Mouse (Mus musculus): ENCODE results near the gene Ncmap. TPM values are rescaled to one million over a fixed set of nuclear protein-coding genes. Genes with fewer than 3 reads are reported as not detected.

The Ncmap gene
- polyA plus RNA-seq, 1 experiment from 2014 or later, result 0.75 TPM

GRCm38 (mm10) chr4:135396303-135396702 lies 1.7 kb downstream of the Ncmap start:
- 90% methylated on average over 5 of the region's 5 CpGs for WGBS
- peaks cover 50% of the 10 kb centered on the region for H3K27me3 ChIP-seq

GRCm38 (mm10) chr4:135395375-135395774 lies 2.7 kb downstream of the Ncmap start:
- no peaks in the 10 kb centered on the region for H3K36me3 ChIP-seq
- no peak for ATAC-seq (ENCODE audit: low FRiP score)
- H3K4me2 ChIP-seq, result no peak overlapping the region
- H3K4me1 ChIP-seq (replicated peaks), result peaks cover 13% of the 10 kb centered on the region
- WGBS, result 89% methylated on average over 4 of the region's 4 CpGs
- H3K4me3 ChIP-seq, result no peak overlapping the region
- no peaks in the 10 kb centered on the region for H3K9me3 ChIP-seq
- peaks cover 49% of the 10 kb centered on the region for H3K27me3 ChIP-seq
- no peak overlapping the region for H3K27ac ChIP-seq
- H3K9ac ChIP-seq, result no peak overlapping the region

More at GRCm38 (mm10) chr4:135396303-135396702, 1.7 kb downstream of the Ncmap start:
- no peak overlapping the region for H3K4me3 ChIP-seq
- H3K36me3 ChIP-seq, result no peaks in the 10 kb centered on the region
- H3K4me1 ChIP-seq (replicated peaks), result peaks cover 13% of the 10 kb centered on the region
- ATAC-seq (ENCODE audit: low FRiP score), result no peak
- no peaks in the 10 kb centered on the region for H3K9me3 ChIP-seq
- H3K4me2 ChIP-seq, result no peak overlapping the region
- H3K27ac ChIP-seq, result no peak overlapping the region
- H3K9ac ChIP-seq, result no peak overlapping the region

DNA sequence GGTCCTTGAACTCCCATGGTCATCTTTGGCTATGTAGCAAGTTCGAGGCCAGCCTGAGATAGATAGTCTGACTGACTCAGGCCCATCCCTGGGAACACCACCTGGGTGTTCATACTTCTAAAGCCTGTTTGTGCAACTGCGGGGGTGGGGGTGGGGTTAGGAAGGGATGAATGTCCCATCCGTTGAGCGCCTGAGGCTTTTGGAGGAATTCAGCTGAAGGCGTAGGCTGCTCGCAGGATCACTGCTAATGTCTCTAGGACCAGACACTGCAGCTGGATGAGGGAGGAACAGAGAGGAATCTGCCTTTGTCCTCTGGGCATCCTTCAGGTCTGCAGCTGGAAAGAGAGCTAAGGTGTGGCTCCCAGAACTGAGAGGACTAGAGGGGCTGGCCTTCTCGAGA lies 3.4 kb downstream of the Ncmap start:
- no peaks in the 10 kb centered on the region for H3K9me3 ChIP-seq
- H3K9ac ChIP-seq, result no peak overlapping the region
- no peak overlapping the region for H3K4me2 ChIP-seq
- no peak overlapping the region for H3K4me3 ChIP-seq
- H3K36me3 ChIP-seq, result no peaks in the 10 kb centered on the region
- WGBS, result 85% methylated on average over 7 of the region's 7 CpGs
- no peak overlapping the region for H3K27ac ChIP-seq
- no peak for ATAC-seq (ENCODE audit: low FRiP score)
- H3K27me3 ChIP-seq, result peaks cover 47% of the 10 kb centered on the region
- H3K4me1 ChIP-seq (replicated peaks), result peaks cover 13% of the 10 kb centered on the region

- Histone ChIP-seq H3K36me3 (no peaks in the 10 kb centered on the region), H3K9ac (no peak overlapping the region), H3K27ac (no peak overlapping the region), H3K9me3 (no peaks in the 10 kb centered on the region), H3K4me2 (no peak overlapping the region), H3K27me3 (peaks cover 35% of the 10 kb centered on the region), H3K4me3 (no peak overlapping the region), H3K4me1 (replicated peaks) (peaks cover 10% of the 10 kb centered on the region)
- 81% methylated on average over 6 of the region's 6 CpGs for WGBS
- ATAC-seq (ENCODE audit: low FRiP score), result no peak
Measured at GRCm38 (mm10) chr4:135393381-135393780, 4.6 kb downstream of the Ncmap start.

GRCm38 (mm10) chr4:135392801-135393200 lies 5.2 kb downstream of the Ncmap start:
- Histone ChIP-seq H3K27me3 (peaks cover 29% of the 10 kb centered on the region), H3K36me3 (no peaks in the 10 kb centered on the region), H3K4me3 (no peak overlapping the region), H3K9me3 (no peaks in the 10 kb centered on the region), H3K27ac (no peak overlapping the region), H3K4me1 (replicated peaks) (peaks cover 5% of the 10 kb centered on the region), H3K9ac (no peak overlapping the region), H3K4me2 (no peak overlapping the region)
- 91% methylated on average over 3 of the region's 3 CpGs for WGBS
- ATAC-seq (ENCODE audit: low FRiP score), result no peak

- 65% methylated on average over 6 of the region's 6 CpGs for WGBS
- no peak for ATAC-seq (ENCODE audit: low FRiP score)
- H3K4me3 ChIP-seq, result no peak overlapping the region
Measured at GRCm38 (mm10) chr4:135391014-135391413, 7.0 kb downstream of the Ncmap start.

GRCm38 (mm10) chr4:135385614-135386013 lies 12.4 kb downstream of the Ncmap start:
- WGBS, result 57% methylated on average over 10 of the region's 10 CpGs
- no peaks in the 10 kb centered on the region for H3K9me3 ChIP-seq
- no peaks in the 10 kb centered on the region for H3K36me3 ChIP-seq
- H3K4me3 ChIP-seq, result no peak overlapping the region
- no peak overlapping the region for H3K9ac ChIP-seq
- ATAC-seq (ENCODE audit: low FRiP score), result no peak
- no peak overlapping the region for H3K27ac ChIP-seq
- 0 out of 2 replicates have a peak, but pooled peaks cover 9% of the 10 kb centered on the region for H3K27me3 ChIP-seq
- peaks cover 6% of the 10 kb centered on the region for H3K4me1 ChIP-seq (replicated peaks)
- H3K4me2 ChIP-seq, result no peak overlapping the region

More at GRCm38 (mm10) chr4:135391014-135391413, 7.0 kb downstream of the Ncmap start:
- Histone ChIP-seq H3K27ac (no peak overlapping the region), H3K4me1 (replicated peaks) (no peaks in the 10 kb centered on the region), H3K36me3 (no peaks in the 10 kb centered on the region), H3K9ac (no peak overlapping the region), H3K9me3 (no peaks in the 10 kb centered on the region), H3K27me3 (peaks cover 11% of the 10 kb centered on the region), H3K4me2 (no peak overlapping the region)

GRCm38 (mm10) chr4:135382316-135382715 lies 15.7 kb downstream of the Ncmap start:
- Histone ChIP-seq H3K27me3 (0 out of 2 replicates have a peak, but pooled peaks cover 9% of the 10 kb centered on the region), H3K4me3 (no peak overlapping the region), H3K9ac (no peak overlapping the region), H3K4me2 (no peak overlapping the region), H3K9me3 (no peaks in the 10 kb centered on the region), H3K4me1 (replicated peaks) (peaks cover 6% of the 10 kb centered on the region), H3K36me3 (no peaks in the 10 kb centered on the region), H3K27ac (no peak overlapping the region)
- WGBS, result 5% methylated on average over 14 of the region's 14 CpGs
- no peak for ATAC-seq (ENCODE audit: low FRiP score)

- Histone ChIP-seq H3K36me3 (no peaks in the 10 kb centered on the region), H3K9me3 (no peaks in the 10 kb centered on the region), H3K27me3 (0 out of 2 replicates have a peak, but pooled peaks cover 9% of the 10 kb centered on the region), H3K4me1 (replicated peaks) (peaks cover 6% of the 10 kb centered on the region), H3K27ac (no peak overlapping the region), H3K9ac (no peak overlapping the region), H3K4me2 (no peak overlapping the region), H3K4me3 (no peak overlapping the region)
- WGBS, result 53% methylated on average over 8 of the region's 8 CpGs
- no peak for ATAC-seq (ENCODE audit: low FRiP score)
Measured at GRCm38 (mm10) chr4:135381355-135381754, 16.7 kb downstream of the Ncmap start.

DNA sequence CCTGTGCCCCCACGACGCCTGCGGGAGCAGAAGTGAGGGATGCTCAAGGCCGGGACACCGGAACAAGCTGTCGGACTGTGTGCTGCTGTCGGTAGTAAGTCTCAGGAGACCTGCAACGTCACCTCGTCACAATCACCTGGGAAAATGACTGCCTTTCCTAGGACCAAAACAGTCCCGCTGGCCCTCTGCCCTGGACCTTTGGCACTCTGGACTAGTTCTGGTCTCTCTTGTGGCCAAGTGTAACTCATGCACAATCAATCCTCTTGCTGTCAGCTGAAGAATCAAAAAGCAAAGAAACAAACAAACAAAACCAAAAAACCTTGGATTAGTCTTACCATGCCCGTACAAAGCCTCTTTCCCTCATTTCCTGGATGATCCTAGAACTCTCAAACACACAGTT lies 20.8 kb downstream of the Ncmap start:
- H3K9me3 ChIP-seq, result no peaks in the 10 kb centered on the region
- H3K4me3 ChIP-seq, result no peak overlapping the region
- H3K36me3 ChIP-seq, result no peaks in the 10 kb centered on the region
- no peaks in the 10 kb centered on the region for H3K4me1 ChIP-seq (replicated peaks)
- no peak overlapping the region for H3K9ac ChIP-seq
- WGBS, result 83% methylated on average over 11 of the region's 11 CpGs
- H3K27ac ChIP-seq, result no peak overlapping the region
- no peak overlapping the region for H3K4me2 ChIP-seq
- H3K27me3 ChIP-seq, result no peaks in the 10 kb centered on the region
- no peak for ATAC-seq (ENCODE audit: low FRiP score)

DNA sequence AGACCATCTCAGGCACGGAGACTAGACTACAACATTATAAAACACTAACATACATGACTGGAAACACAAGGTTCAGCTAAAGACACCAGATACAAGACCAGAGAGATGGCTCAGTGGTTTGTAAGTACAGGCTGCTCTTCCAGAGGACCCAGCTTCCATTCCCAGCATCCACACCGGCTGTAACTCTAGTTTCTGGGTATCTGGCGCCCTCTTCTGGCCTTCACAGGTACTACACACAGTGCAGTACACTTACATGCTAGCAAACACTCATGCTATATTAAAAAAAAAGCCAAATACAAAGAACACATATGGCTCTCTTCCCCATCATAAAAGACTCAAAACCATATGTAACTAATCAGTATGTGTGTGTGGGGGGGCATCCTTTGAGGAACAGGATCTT lies 22.6 kb downstream of the Ncmap start:
- Histone ChIP-seq H3K27me3 (no peaks in the 10 kb centered on the region), H3K9me3 (no peaks in the 10 kb centered on the region), H3K27ac (no peak overlapping the region), H3K36me3 (no peaks in the 10 kb centered on the region), H3K4me1 (replicated peaks) (no peaks in the 10 kb centered on the region), H3K4me2 (no peak overlapping the region), H3K9ac (no peak overlapping the region), H3K4me3 (no peak overlapping the region)
- no peak for ATAC-seq (ENCODE audit: low FRiP score)
- 70% methylated on average over 3 of the region's 3 CpGs for WGBS

GRCm38 (mm10) chr4:135373299-135373698 lies 24.7 kb downstream of the Ncmap start:
- no peak overlapping the region for H3K27ac ChIP-seq
- ATAC-seq (ENCODE audit: low FRiP score), result no peak
- H3K27me3 ChIP-seq, result no peaks in the 10 kb centered on the region
- no peak overlapping the region for H3K9ac ChIP-seq
- 81% methylated on average over 5 of the region's 5 CpGs for WGBS
- H3K4me3 ChIP-seq, result no peak overlapping the region
- no peaks in the 10 kb centered on the region for H3K9me3 ChIP-seq
- H3K36me3 ChIP-seq, result no peaks in the 10 kb centered on the region
- H3K4me2 ChIP-seq, result no peak overlapping the region
- no peaks in the 10 kb centered on the region for H3K4me1 ChIP-seq (replicated peaks)

DNA sequence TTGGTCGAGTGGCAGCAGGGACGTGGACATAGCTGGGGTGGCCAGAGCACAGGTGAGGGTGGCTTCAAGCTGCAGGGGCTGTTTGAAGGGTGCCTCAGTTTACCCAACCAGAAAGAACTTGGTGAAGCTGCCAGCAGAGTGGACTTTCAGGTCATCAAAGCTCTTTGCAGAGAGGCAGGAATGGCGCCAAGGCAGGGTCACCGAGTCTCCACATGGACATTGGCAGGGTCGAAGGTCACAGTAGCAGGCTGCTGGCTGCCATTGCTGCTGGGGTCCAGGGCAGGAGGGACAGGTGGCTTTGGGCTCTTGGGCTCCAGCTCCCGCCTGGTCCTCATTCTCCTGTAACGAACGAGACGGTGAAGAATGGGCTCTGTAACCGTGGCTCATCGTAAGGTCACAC lies 27.7 kb downstream of the Ncmap start:
- ATAC-seq (ENCODE audit: low FRiP score), result no peak
- Histone ChIP-seq H3K36me3 (no peaks in the 10 kb centered on the region), H3K27me3 (no peaks in the 10 kb centered on the region), H3K9me3 (no peaks in the 10 kb centered on the region), H3K4me3 (no peak overlapping the region), H3K9ac (no peak overlapping the region), H3K27ac (no peak overlapping the region), H3K4me2 (no peak overlapping the region), H3K4me1 (replicated peaks) (no peaks in the 10 kb centered on the region)
- WGBS, result 65% methylated on average over 11 of the region's 11 CpGs
